Mouse (Mus musculus) mesoderm, embryonic 11.5 days (tissue): ENCODE results near the gene Gm11111.

Experiments used
- DNase-seq: peaks from one replicate; pipeline ENCODE4 v3.0.0-alpha.2; 2012; ENCODE audit warnings: low read depth, low spot score

Gene Gm11111

DNA sequence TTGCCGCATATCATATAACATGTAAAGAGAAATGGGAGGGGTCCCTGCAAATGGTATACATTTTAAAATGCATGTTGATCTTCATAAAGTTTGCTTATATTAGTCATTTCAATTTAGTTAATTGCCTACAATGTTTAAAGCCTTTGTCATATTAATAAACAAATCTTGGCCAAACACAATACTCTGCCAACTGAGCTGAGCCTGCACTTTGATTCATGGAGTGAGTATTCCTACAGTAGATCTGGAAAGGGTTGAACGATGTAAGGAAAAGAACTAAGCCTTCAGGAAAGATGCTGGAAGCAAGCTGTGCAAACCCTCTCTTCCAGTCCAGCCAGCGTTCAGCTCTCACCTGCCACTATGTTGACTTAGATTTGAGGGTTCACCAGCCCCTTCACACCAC lies 29.6 kb downstream of the Gm11111 start:
- no peak for DNase-seq

DNA sequence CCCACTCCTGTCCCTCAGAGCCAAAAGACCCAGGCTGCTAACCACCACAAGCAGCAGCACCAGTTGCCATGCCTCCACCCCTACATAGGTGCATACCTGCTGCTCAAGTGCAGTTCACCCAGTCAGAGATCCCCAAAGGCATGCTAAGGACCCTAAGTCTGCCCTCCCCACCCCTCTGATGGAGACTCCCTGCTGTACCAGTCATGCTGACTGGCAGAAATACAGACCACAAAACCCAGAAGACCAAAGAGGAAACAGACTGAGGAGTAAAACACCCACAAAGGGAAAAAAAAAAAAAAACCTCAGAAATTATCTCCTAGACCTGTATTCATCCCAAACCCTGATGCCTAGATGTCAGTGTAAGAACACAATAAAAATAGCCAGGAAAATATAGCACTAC lies 33.4 kb downstream of the Gm11111 start:
- DNase-seq, result no peak
